Mouse (Mus musculus) brown adipose tissue, adult 24 weeks (tissue): ENCODE measurements around the gene Nanp. TPM values are rescaled to one million over a fixed set of nuclear protein-coding genes. Genes with fewer than 3 reads are reported as not detected.
A peak's percentile ranks its signal among the peaks of the same experiment; 100 is the strongest.

ENCODE experiments used
- H3K27ac ChIP-seq: fragments of 200-500 bp; replicated peaks from 2 replicates; pipeline ENCODE4 v1.5.1; 2012; ENCODE audit warnings: low read depth, mild to moderate bottlenecking, low read length
- H3K4me1 ChIP-seq: fragments of 200-500 bp; 2 replicates; pipeline ENCODE4 v1.6.1; 2012; ENCODE audit warnings: low read length, mixed read lengths; ENCODE audit not compliant: control insufficient read depth, insufficient read depth, insufficient read length
- H3K4me3 ChIP-seq: fragments of 200-500 bp; 2 replicates; pipeline ENCODE4 v1.5.1; 2012; ENCODE audit warnings: low read depth, mild to moderate bottlenecking, low read length, moderate library complexity; ENCODE audit not compliant: insufficient read depth
- polyA plus RNA-seq: library from polyadenylated mRNA; stranded (reverse); fragments of >200 nt; gene quantifications from 2 replicates; pipeline ENCODE4 v1.2.4, GENCODE M21; 2012; ENCODE audit not compliant: missing spikeins, insufficient read depth, insufficient read length

Nanp gene
- 2.1 and 7.1 TPM in 2 replicates for polyA plus RNA-seq

- Histone ChIP-seq H3K4me3 (peak within 1 kb of the TSS; percentile 93), H3K4me1 (peaks cover 10% of the 10 kb centered on the region), H3K27ac (peak within 1 kb of the TSS; percentile 33; the same call in 1 of the 2 replicates)
Measured at GRCm38 (mm10) chr2:151039232-151039695, at the start of gene Nanp, which contains the start of gene Ninl. Gene Nanp, minus strand, starts transcription at chr2:151039398. Gene Ninl, minus strand, starts transcription at chr2:151039382.

GRCm38 (mm10) chr2:151056637-151057036 lies 17.4 kb upstream of the Nanp start:
- no peak overlapping the region for H3K27ac ChIP-seq
- no peak overlapping the region for H3K4me3 ChIP-seq
- no peaks in the 10 kb centered on the region for H3K4me1 ChIP-seq

GRCm38 (mm10) chr2:151040411-151040810 lies 1.2 kb upstream of the Nanp start:
- Histone ChIP-seq H3K4me3 (no peak overlapping the region), H3K4me1 (peaks cover 10% of the 10 kb centered on the region), H3K27ac (no peak overlapping the region)

- H3K4me1 ChIP-seq: peaks cover 10% of the 10 kb centered on the region
- H3K27ac ChIP-seq: no peak overlapping the region
- peak overlapping the region; percentile 93 for H3K4me3 ChIP-seq
Measured at GRCm38 (mm10) chr2:151039726-151040125, 528 bp upstream of the Nanp start.

- H3K27ac ChIP-seq: no peak overlapping the region
- H3K4me3 ChIP-seq: peak overlapping the region; percentile 93
- peaks cover 10% of the 10 kb centered on the region for H3K4me1 ChIP-seq
Measured at GRCm38 (mm10) chr2:151038811-151039222, 381 bp downstream of the Nanp start.

GRCm38 (mm10) chr2:151037876-151038552 lies 1.2 kb downstream of the Nanp start:
- peaks cover 10% of the 10 kb centered on the region for H3K4me1 ChIP-seq
- H3K27ac ChIP-seq: no peak overlapping the region
- H3K4me3 ChIP-seq: peak overlapping the region; percentile 93

- no peak overlapping the region for H3K4me3 ChIP-seq
Measured at GRCm38 (mm10) chr2:151037292-151037691, 1.9 kb downstream of the Nanp start.

GRCm38 (mm10) chr2:151036721-151037120 lies 2.5 kb downstream of the Nanp start:
- Histone ChIP-seq H3K4me3 (no peak overlapping the region), H3K27ac (no peak overlapping the region), H3K4me1 (peaks cover 10% of the 10 kb centered on the region)

More at GRCm38 (mm10) chr2:151037292-151037691, 1.9 kb downstream of the Nanp start:
- H3K4me1 ChIP-seq: peaks cover 10% of the 10 kb centered on the region
- no peak overlapping the region for H3K27ac ChIP-seq

GRCm38 (mm10) chr2:151034435-151034834 lies 4.8 kb downstream of the Nanp start:
- Histone ChIP-seq H3K4me3 (no peak overlapping the region), H3K27ac (no peak overlapping the region), H3K4me1 (peaks cover 7% of the 10 kb centered on the region)

- Histone ChIP-seq H3K27ac (no peak overlapping the region), H3K4me1 (no peaks in the 10 kb centered on the region), H3K4me3 (no peak overlapping the region)
Measured at GRCm38 (mm10) chr2:151021158-151021557, 18.0 kb downstream of the Nanp start.

GRCm38 (mm10) chr2:151015316-151015715 lies 23.9 kb downstream of the Nanp start:
- Histone ChIP-seq H3K27ac (no peak overlapping the region), H3K4me3 (no peak overlapping the region), H3K4me1 (no peaks in the 10 kb centered on the region)

- no peak overlapping the region for H3K27ac ChIP-seq
- no peak overlapping the region for H3K4me3 ChIP-seq
- H3K4me1 ChIP-seq: peaks cover 3% of the 10 kb centered on the region; the same call in 1 of the 2 replicates
Measured at GRCm38 (mm10) chr2:151011273-151011672, 27.9 kb downstream of the Nanp start.

- peaks cover 5% of the 10 kb centered on the region for H3K4me1 ChIP-seq
- H3K4me3 ChIP-seq: no peak overlapping the region
- H3K27ac ChIP-seq: no peak overlapping the region
Measured at GRCm38 (mm10) chr2:151009515-151010085, 29.6 kb downstream of the Nanp start.

GRCm38 (mm10) chr2:151008939-151009509 lies 30.2 kb downstream of the Nanp start:
- peak overlapping the region; percentile 74 for H3K4me3 ChIP-seq
- H3K27ac ChIP-seq: no peak overlapping the region
- H3K4me1 ChIP-seq: peaks cover 5% of the 10 kb centered on the region

GRCm38 (mm10) chr2:151008517-151008932 lies 30.7 kb downstream of the Nanp start:
- Histone ChIP-seq H3K4me3 (peak overlapping the region; percentile 74), H3K27ac (no peak overlapping the region), H3K4me1 (peaks cover 5% of the 10 kb centered on the region)
